Mouse (Mus musculus): Measurements from ENCODE around the gene Sept4.

GRCm38 (mm10) chr11:87584711-87585505 is 16.2 kb downstream of the Sept4 start:
- no peak for TF ChIP-seq FLI1 (IDR thresholded peaks at IDR 0.05; ENCODE audit: low read length)
- TF ChIP-seq GATA1 (IDR thresholded peaks at IDR 0.05; ENCODE audit: borderline replicate concordance, low read length): no peak

Measured in megakaryocyte, embryonic 14.5 days (primary cell).